Mouse (Mus musculus) kidney, adult 18-20 months (tissue): ENCODE results near the gene Rai14.

Source experiments
- DNase-seq: peaks from one replicate; pipeline ENCODE4 v3.0.0; 2021

Gene Rai14

GRCm38 (mm10) chr15:10688686-10689085, 25.7 kb downstream of the Rai14 start:
- DNase-seq: no peak

- DNase-seq: no peak
Measured at GRCm38 (mm10) chr15:10687365-10687764, 27.1 kb downstream of the Rai14 start.

GRCm38 (mm10) chr15:10685692-10686430, 28.6 kb downstream of the Rai14 start:
- DNase-seq: peak; percentile 45

- DNase-seq: no peak
Measured at GRCm38 (mm10) chr15:10683687-10684203, 30.7 kb downstream of the Rai14 start.

GRCm38 (mm10) chr15:10680514-10680913, 33.9 kb downstream of the Rai14 start:
- DNase-seq: no peak

DNA sequence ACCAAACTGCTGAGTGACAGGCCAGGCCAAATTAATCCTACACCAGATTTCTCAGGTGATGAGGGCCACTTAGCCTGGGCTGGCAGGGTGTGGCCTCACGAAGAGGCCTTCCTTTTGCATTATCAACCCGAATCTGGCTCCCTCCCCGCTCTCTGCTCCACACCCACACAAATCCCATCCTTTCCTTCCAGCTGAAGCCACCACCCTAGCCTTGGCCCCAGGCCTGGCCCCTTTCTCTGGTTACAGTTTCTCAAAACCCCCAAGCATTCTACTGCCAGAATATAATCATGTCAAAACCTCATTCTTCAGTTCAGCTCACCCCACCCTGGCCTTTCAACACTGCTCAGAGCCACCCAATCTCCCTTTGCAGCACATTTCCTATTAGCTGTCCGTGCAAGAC, 34.9 kb downstream of the Rai14 start:
- DNase-seq: no peak

DNA sequence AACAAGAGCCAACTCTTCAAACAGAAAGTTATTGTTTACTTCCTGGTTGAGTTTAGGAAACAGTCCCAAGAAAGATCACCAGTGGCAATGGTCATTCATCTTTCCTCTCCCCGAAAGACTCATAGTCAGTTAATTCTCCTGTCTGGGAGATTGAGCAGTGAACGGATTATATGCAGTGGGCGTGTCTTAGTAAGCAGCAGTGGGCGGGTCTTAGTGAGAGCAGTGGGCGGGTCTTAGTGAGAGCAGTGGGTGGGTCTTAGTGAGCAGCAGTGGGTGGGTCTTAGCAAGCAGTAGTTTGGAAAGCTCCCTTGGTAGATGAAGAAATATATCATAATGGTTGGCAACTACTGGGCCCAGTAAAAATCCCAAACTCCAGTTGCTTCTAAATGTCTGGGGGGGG, 38.6 kb downstream of the Rai14 start:
- no peak for DNase-seq

DNA sequence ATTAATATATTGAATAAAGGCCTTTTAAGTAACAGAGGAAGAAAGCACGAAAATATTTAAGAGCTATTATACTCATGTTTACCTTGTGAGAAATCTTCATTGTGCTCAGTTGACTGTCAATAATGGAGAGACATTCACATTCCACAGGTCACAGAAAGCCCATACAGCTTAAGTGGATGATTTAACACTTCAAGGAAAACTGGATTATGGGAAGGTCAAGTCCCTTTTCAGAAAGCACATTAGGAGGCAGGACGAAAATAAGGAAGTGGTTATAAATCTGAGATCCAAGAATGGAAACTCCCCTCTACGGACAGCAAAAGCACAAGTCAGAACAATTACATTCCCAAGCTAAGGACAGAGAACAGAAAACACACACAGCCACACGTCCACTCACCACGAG, 41.5 kb downstream of the Rai14 start:
- no peak for DNase-seq

DNA sequence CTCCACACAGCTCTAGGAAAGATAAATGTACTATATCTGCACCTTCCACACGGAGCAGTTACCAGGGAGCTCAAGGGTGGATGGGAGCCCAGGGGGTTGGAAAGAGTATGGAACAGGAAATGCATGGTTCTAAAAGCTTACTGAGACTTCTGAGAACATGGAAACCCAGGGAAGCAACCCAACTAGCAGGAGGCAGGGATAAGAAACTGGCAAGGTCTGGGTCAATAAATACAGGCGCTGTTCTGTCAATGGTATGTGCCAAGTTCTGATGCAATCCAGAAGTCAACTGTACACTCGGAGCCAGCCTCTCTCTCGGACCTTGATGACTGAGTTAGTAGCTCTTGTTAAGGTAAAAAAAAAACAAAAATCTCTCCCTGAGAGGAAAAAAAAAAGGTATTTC, 42.6 kb downstream of the Rai14 start:
- DNase-seq: no peak

DNA sequence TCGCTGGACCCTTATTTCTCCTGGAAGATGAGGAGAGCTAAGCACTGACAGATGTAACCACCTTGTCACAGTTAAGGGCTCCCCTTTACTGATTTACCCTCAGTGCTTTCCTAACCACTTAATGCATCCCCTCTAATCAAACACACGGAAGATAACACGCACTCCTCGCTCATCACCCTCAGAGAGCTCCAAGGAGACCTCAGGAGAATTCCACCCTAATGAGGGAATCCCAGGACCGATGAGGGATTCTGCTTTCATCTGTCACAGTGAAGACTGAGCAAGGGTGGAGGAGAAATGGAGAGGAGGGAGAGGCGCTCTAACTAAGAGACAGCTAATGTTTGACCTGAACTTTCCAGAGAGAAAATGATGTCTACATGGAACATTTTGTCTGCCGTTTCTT, 44.3 kb downstream of the Rai14 start:
- DNase-seq: no peak

GRCm38 (mm10) chr15:10668120-10668900, 46.1 kb downstream of the Rai14 start:
- no peak for DNase-seq

GRCm38 (mm10) chr15:10665816-10666215, 48.6 kb downstream of the Rai14 start:
- DNase-seq: no peak

- no peak for DNase-seq
Measured at GRCm38 (mm10) chr15:10664529-10664898, 49.9 kb downstream of the Rai14 start.

DNA sequence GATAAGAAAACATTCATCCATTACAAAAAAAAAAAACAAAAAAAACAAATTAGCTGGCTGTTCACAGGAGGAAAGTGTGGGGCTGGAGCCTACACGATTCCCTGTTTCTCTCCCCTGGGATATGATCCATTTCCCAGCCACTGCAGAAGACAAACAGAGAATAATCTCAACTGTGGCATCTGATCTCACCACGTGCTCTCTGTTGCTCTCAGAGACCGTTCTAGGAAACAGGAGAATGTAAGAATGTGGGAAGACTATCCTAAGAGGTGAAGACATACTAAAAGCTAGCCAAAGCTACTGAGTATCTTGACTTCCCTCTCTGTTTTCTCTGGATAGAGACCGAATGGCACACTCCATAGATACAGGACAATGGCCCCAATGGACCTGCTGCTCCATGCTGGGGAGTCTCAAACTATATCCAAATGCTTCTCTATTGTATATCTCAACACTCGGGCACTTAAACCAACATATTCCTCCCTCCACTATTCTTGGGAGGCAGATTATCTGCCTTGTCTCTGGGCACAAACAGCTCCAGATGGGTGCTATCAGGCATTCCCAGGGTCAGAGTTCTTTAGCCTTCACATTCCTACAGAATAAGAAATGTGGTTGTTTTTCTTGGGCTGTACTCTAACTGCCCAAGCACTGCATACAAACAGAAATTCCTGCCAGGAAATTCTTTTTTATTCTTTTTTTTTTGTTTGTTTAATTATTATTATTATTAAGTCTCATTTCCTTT, 50.5 kb downstream of the Rai14 start:
- DNase-seq: no peak

GRCm38 (mm10) chr15:10661961-10662606, 52.3 kb downstream of the Rai14 start:
- no peak for DNase-seq

GRCm38 (mm10) chr15:10658803-10659202, 55.6 kb downstream of the Rai14 start:
- no peak for DNase-seq

- no peak for DNase-seq
Measured at GRCm38 (mm10) chr15:10656146-10656545, 58.3 kb downstream of the Rai14 start.

DNA sequence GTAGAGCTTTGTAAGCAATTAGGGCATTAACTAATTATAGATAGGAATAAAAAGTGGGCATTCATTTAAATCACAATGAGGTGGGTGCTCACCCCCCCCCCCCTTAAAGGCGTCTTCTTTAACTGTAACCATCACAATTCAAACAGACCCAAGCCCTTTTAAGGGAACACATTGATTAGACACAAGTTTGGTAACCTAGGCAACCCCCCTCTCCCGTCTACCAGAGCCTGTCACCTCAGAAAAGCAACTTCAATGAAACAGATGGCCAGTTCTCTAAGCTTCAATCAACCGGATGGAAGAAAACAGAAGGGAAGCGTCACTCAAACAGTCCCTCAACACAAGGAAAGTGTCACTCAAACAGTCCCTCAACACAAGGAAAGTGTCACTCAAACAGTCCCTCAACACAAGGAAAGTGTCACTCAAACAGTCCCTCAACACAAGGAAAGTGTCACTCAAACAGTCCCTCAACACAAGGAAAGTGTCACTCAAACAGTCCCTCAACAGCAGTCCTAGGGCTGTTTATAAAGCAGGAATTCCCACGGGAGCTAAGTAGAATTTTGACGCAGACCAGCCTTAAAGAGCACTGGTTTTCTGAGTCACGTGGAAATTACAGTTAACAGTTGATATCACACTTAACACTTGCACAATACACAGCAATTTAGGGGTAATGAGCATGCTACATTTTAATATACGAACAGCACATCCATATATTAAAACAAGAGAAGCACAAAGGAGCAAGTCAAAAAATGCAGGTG, 59.1 kb downstream of the Rai14 start:
- no peak for DNase-seq

GRCm38 (mm10) chr15:10654696-10655095, 59.7 kb downstream of the Rai14 start:
- no peak for DNase-seq

- DNase-seq: no peak
Measured at GRCm38 (mm10) chr15:10652931-10653475, 61.4 kb downstream of the Rai14 start.

- DNase-seq: no peak
Measured at GRCm38 (mm10) chr15:10648372-10649109, 65.9 kb downstream of the Rai14 start.
